Mouse (Mus musculus): ENCODE measurements around the gene Gm8897. TPM values are rescaled to one million over a fixed set of nuclear protein-coding genes. Genes with fewer than 3 reads are reported as not detected.
"Not testable (repeated sequence)": the region's sequence is repeated elsewhere in the genome, so short reads cannot be mapped to it uniquely, and the experiment has no call there.

Gm8897 gene
- not detected in 2 replicates for polyA plus RNA-seq (2011; ENCODE audit: insufficient read depth, insufficient read length, low read depth, missing spikeins)

DNA sequence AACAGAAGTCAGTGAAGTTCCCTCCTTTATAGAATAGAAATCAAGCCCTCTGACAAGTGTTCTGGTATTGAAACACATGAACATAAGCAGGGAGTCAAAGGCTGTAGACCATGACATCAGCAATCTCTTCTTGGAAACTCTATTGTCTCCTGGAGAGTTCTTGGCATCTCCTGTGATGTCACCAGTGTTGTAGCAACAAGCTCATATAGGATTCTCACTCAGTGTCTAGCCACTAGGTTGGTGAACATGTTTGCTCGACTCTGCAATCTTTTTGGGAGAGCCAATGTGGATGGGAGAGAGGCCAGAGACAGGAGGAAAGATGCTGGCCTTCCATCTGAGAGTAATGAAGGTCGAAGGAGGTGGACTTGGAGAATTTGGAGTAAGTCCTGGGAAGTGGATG is at the start of gene Gm8897:
Gene Gm8897 (plus strand): TSS at position 301 of the 400 bp plus-strand sequence.
- not testable (repeated sequence) for H3K36me3 ChIP-seq (ENCODE audit: control insufficient read depth, insufficient read depth, low read length, poor library complexity, severe bottlenecking); H3K4me1 ChIP-seq (ENCODE audit: control insufficient read depth, insufficient read depth, low read length); H3K9ac ChIP-seq (ENCODE audit: low read depth, poor library complexity, severe bottlenecking); H3K9me3 ChIP-seq (replicated peaks; ENCODE audit: control insufficient read depth, insufficient read depth, low read length, poor library complexity, severe bottlenecking); H3K4me3 ChIP-seq (ENCODE audit: low read depth, low read length); H3K27ac ChIP-seq (ENCODE audit: insufficient read depth, low read length); H3K27me3 ChIP-seq (ENCODE audit: control insufficient read depth, insufficient read depth, low read length, poor library complexity, severe bottlenecking)

DNA sequence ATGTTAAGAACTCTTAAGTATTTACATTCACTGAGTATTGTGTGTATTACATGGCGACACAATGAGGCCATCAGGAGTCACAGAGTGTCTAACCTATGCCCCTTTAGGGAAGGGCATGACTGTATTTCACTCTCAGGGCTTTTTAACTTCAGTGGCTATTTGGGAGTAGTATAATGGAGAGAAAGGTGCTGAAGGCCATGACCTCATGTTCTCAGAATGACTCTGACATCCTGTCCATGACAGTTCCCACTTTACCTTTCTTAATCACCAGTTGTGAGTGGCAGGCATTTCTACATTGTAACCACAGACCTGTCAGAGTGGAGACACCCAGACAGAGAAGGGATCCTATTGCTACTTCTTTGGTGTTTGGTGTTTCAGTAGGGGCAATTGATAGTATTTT is 473 bp downstream of the Gm8897 start:
- H3K36me3 ChIP-seq (ENCODE audit: control insufficient read depth, insufficient read depth, low read length, poor library complexity, severe bottlenecking); H3K27me3 ChIP-seq (ENCODE audit: control insufficient read depth, insufficient read depth, low read length, poor library complexity, severe bottlenecking); H3K9me3 ChIP-seq (replicated peaks; ENCODE audit: control insufficient read depth, insufficient read depth, low read length, poor library complexity, severe bottlenecking): not testable (repeated sequence)

More for the DNA sequence above, 473 bp downstream of the Gm8897 start:
- H3K4me3 ChIP-seq (ENCODE audit: low read depth, low read length); H3K9ac ChIP-seq (ENCODE audit: low read depth, poor library complexity, severe bottlenecking); H3K4me1 ChIP-seq (ENCODE audit: control insufficient read depth, insufficient read depth, low read length); H3K27ac ChIP-seq (ENCODE audit: insufficient read depth, low read length): not testable (repeated sequence)

Other genes with a start within 250 kb of the Gm8897 start
- gene Gm5861, start 233.3 kb upstream of the Gm8897 start, polyA plus RNA-seq (2011; ENCODE audit: insufficient read depth, insufficient read length, low read depth, missing spikeins) = not detected in 2 replicates
- not detected in 2 replicates for gene Gm8890, start 160.4 kb upstream of the Gm8897 start, polyA plus RNA-seq (2011; ENCODE audit: insufficient read depth, insufficient read length, low read depth, missing spikeins)
- not detected in 2 replicates for gene Speer1, start 74.9 kb upstream of the Gm8897 start, polyA plus RNA-seq (2011; ENCODE audit: insufficient read depth, insufficient read length, low read depth, missing spikeins)
- not detected in 2 replicates for gene Gm8906, start 86.3 kb downstream of the Gm8897 start, polyA plus RNA-seq (2011; ENCODE audit: insufficient read depth, insufficient read length, low read depth, missing spikeins)
- not detected in 2 replicates for gene Gm6460, start 178.5 kb downstream of the Gm8897 start, polyA plus RNA-seq (2011; ENCODE audit: insufficient read depth, insufficient read length, low read depth, missing spikeins)